Mouse (Mus musculus) intestine, embryonic 16.5 days (tissue): ENCODE data around the gene Cldn4. TPM values are rescaled to one million over a fixed set of nuclear protein-coding genes. Genes with fewer than 3 reads are reported as not detected.

ENCODE experiments used
- ATAC-seq: fragments of 200-750 bp; cut with Nextera tagmentation; 2 replicates; pipeline ENCODE4 v1.8.0; 2017; ENCODE audit warnings: moderate TSS enrichment, moderate library complexity
- H3K27ac ChIP-seq: fragments of 300-500 bp; sonication (generic); 2 replicates; pipeline ENCODE4 v1.5.1; 2014; ENCODE audit warnings: mild to moderate bottlenecking, low read length
- H3K27me3 ChIP-seq: fragments of 300-500 bp; sonication (generic); replicated peaks from 2 replicates; pipeline ENCODE4 v1.6.1; 2014; ENCODE audit warnings: low read length, control low read depth, mixed read lengths; ENCODE audit not compliant: control insufficient read depth, insufficient read depth
- H3K36me3 ChIP-seq: fragments of 300-500 bp; sonication (generic); 2 replicates; pipeline ENCODE4 v1.6.1; 2014; ENCODE audit warnings: low read length, control low read depth; ENCODE audit not compliant: control insufficient read depth, insufficient read depth
- H3K4me1 ChIP-seq: fragments of 300-500 bp; sonication (generic); 2 replicates; pipeline ENCODE4 v1.6.1; 2014; ENCODE audit warnings: low read length, control low read depth, mixed read lengths; ENCODE audit not compliant: control insufficient read depth, insufficient read depth
- H3K4me2 ChIP-seq: fragments of 300-500 bp; sonication (generic); 2 replicates; pipeline ENCODE4 v1.6.1; 2014; ENCODE audit warnings: low read depth, low read length, control low read depth
- H3K4me3 ChIP-seq: fragments of 300-500 bp; sonication (generic); 2 replicates; pipeline ENCODE4 v1.5.1; 2014; ENCODE audit warnings: mild to moderate bottlenecking, low read length
- H3K9ac ChIP-seq: fragments of 300-500 bp; sonication (generic); 2 replicates; pipeline ENCODE4 v1.6.1; 2014; ENCODE audit warnings: low read depth, low read length
- H3K9me3 ChIP-seq: fragments of 300-500 bp; sonication (generic); 2 replicates; pipeline ENCODE4 v1.6.1; 2016; ENCODE audit warnings: low read length, control low read depth; ENCODE audit not compliant: control insufficient read depth
- WGBS: fragments of 180-500 bp; shearing (Covaris S2); extraction: QIAGEN DNeasy Blood & Tissue Kit; methylation state at CpG from one replicate; pipeline ENCODE4 v1.1.7; 2014; 5-methylcytosine and 5-hydroxymethylcytosine counted together
- polyA plus RNA-seq: library from polyadenylated mRNA; unstranded; fragments of >200 nt; fragmentation: Nextera tagmentation; extraction: Ambion mirVana; gene quantifications from 2 replicates; pipeline ENCODE4 v1.2.1, GENCODE M21; 2015

Gene Cldn4
- polyA plus RNA-seq, 1 experiment from 2014 or later = 54.2 TPM

- Histone ChIP-seq H3K36me3 (no peaks in the 10 kb centered on the region), H3K4me3 (no peak overlapping the region), H3K9ac (no peak overlapping the region), H3K9me3 (no peaks in the 10 kb centered on the region), H3K27ac (no peak overlapping the region), H3K27me3 (no peaks in the 10 kb centered on the region), H3K4me1 (peaks cover 8% of the 10 kb centered on the region), H3K4me2 (no peak overlapping the region)
- 82% methylated on average over 4 of the region's 4 CpGs for WGBS
- no peak for ATAC-seq
Measured at GRCm38 (mm10) chr5:134977837-134978236, 31.1 kb upstream of the Cldn4 start.

- H3K4me2 ChIP-seq = no peak overlapping the region
- no peak overlapping the region for H3K4me3 ChIP-seq
- no peaks in the 10 kb centered on the region for H3K9me3 ChIP-seq
- H3K36me3 ChIP-seq = no peaks in the 10 kb centered on the region
- H3K27ac ChIP-seq = no peak overlapping the region
- no peak overlapping the region for H3K9ac ChIP-seq
- no peak for ATAC-seq
- H3K4me1 ChIP-seq = peaks cover 8% of the 10 kb centered on the region
- no peaks in the 10 kb centered on the region for H3K27me3 ChIP-seq
- 85% methylated on average over 14 of the region's 14 CpGs for WGBS
Measured at GRCm38 (mm10) chr5:134976577-134977250, 30.0 kb upstream of the Cldn4 start.

GRCm38 (mm10) chr5:134976164-134976563 is 29.4 kb upstream of the Cldn4 start:
- no peak overlapping the region for H3K4me3 ChIP-seq
- peaks cover 6% of the 10 kb centered on the region for H3K4me1 ChIP-seq
- ATAC-seq = peak; percentile 19; the same call in 1 of the 2 replicates
- H3K9ac ChIP-seq = no peak overlapping the region
- no peak overlapping the region for H3K4me2 ChIP-seq
- no peak overlapping the region for H3K27ac ChIP-seq
- H3K9me3 ChIP-seq = no peaks in the 10 kb centered on the region
- H3K36me3 ChIP-seq = no peaks in the 10 kb centered on the region
- no peaks in the 10 kb centered on the region for H3K27me3 ChIP-seq
- 81% methylated on average over 2 of the region's 2 CpGs for WGBS

- Histone ChIP-seq H3K9me3 (no peaks in the 10 kb centered on the region), H3K4me2 (no peak overlapping the region), H3K27ac (no peak overlapping the region), H3K4me3 (no peak overlapping the region), H3K4me1 (peaks cover 4% of the 10 kb centered on the region; the same call in 1 of the 2 replicates), H3K9ac (no peak overlapping the region), H3K36me3 (no peaks in the 10 kb centered on the region), H3K27me3 (no peaks in the 10 kb centered on the region)
- 49% methylated on average over 2 of the region's 2 CpGs for WGBS
- ATAC-seq = no peak
Measured at GRCm38 (mm10) chr5:134974921-134975320, 28.2 kb upstream of the Cldn4 start.

- Histone ChIP-seq H3K36me3 (no peaks in the 10 kb centered on the region), H3K27me3 (no peaks in the 10 kb centered on the region), H3K4me2 (no peak overlapping the region), H3K9me3 (no peaks in the 10 kb centered on the region), H3K4me3 (no peak overlapping the region), H3K9ac (no peak overlapping the region), H3K27ac (peak overlapping the region; percentile 55), H3K4me1 (peaks cover 4% of the 10 kb centered on the region; the same call in 1 of the 2 replicates)
- WGBS = 19% methylated on average over 7 of the region's 7 CpGs
- ATAC-seq = peak; percentile 68
Measured at GRCm38 (mm10) chr5:134974294-134974693, 27.6 kb upstream of the Cldn4 start.

- Histone ChIP-seq H3K9ac (no peak overlapping the region), H3K4me3 (no peak overlapping the region), H3K27ac (no peak overlapping the region; the same call in 1 of the 2 replicates), H3K27me3 (no peaks in the 10 kb centered on the region), H3K36me3 (no peaks in the 10 kb centered on the region), H3K4me1 (peaks cover 4% of the 10 kb centered on the region; the same call in 1 of the 2 replicates), H3K9me3 (no peaks in the 10 kb centered on the region), H3K4me2 (no peak overlapping the region)
- WGBS = 76% methylated on average over 7 of the region's 7 CpGs
- no peak for ATAC-seq
Measured at GRCm38 (mm10) chr5:134973526-134973925, 26.8 kb upstream of the Cldn4 start.

- H3K36me3 ChIP-seq = no peaks in the 10 kb centered on the region
- H3K4me1 ChIP-seq = peaks cover 6% of the 10 kb centered on the region; the same call in 1 of the 2 replicates
- H3K9me3 ChIP-seq = no peaks in the 10 kb centered on the region
- no peak overlapping the region for H3K27ac ChIP-seq
- no peak overlapping the region for H3K9ac ChIP-seq
- H3K4me2 ChIP-seq = no peak overlapping the region
- no peaks in the 10 kb centered on the region for H3K27me3 ChIP-seq
- H3K4me3 ChIP-seq = no peak overlapping the region
- no peak for ATAC-seq
Measured at GRCm38 (mm10) chr5:134973081-134973480, 26.3 kb upstream of the Cldn4 start.

- Histone ChIP-seq H3K27me3 (no peaks in the 10 kb centered on the region), H3K36me3 (no peaks in the 10 kb centered on the region), H3K4me1 (peaks cover 13% of the 10 kb centered on the region; the same call in 1 of the 2 replicates), H3K9ac (no peak overlapping the region), H3K27ac (no peak overlapping the region), H3K4me2 (no peak overlapping the region), H3K4me3 (no peak overlapping the region), H3K9me3 (no peaks in the 10 kb centered on the region)
- no peak for ATAC-seq
- WGBS = 46% methylated on average over 8 of the region's 8 CpGs
Measured at GRCm38 (mm10) chr5:134970671-134971070, 23.9 kb upstream of the Cldn4 start.

- Histone ChIP-seq H3K4me1 (peaks cover 13% of the 10 kb centered on the region; the same call in 1 of the 2 replicates), H3K4me2 (0 out of 2 replicates have a peak overlapping the region, but pooled peaks have one; percentile 37), H3K27ac (peak overlapping the region; percentile 99), H3K9me3 (no peaks in the 10 kb centered on the region), H3K27me3 (no peaks in the 10 kb centered on the region), H3K4me3 (no peak overlapping the region), H3K36me3 (no peaks in the 10 kb centered on the region), H3K9ac (peak overlapping the region; percentile 56)
- ATAC-seq = peak; percentile 59
- 49% methylated on average over 20 of the region's 20 CpGs for WGBS
Measured at GRCm38 (mm10) chr5:134967164-134967944, 20.6 kb upstream of the Cldn4 start.
